Mouse (Mus musculus) MEL (cell line): Measurements from ENCODE around the gene Pard3b.

Experiments used
- BHLHE40 ChIP-seq: IDR thresholded peaks from 2 replicates; pipeline ENCODE4 v1.6.1; 2012; ENCODE audit warnings: low read depth, mild to moderate bottlenecking, inconsistent platforms, low read length, improper control_type of control experiment, borderline replicate concordance
- CTCF ChIP-seq, 3 experiments: IDR thresholded peaks in 2 of 3; conservative IDR thresholded peaks in 1 of 3; 2 replicates each; pipeline ENCODE4 v1.5.1; 2011 to 2012; ENCODE audit warnings: low read length in 3 of 3, low read depth in 2 of 3, mild to moderate bottlenecking in 2 of 3, improper control_type of control experiment in 1 of 3, inconsistent platforms in 1 of 3, mixed read lengths in 1 of 3, moderate library complexity in 1 of 3; ENCODE audit not compliant: control insufficient read depth in 1 of 3, insufficient read depth in 1 of 3, poor library complexity in 1 of 3, severe bottlenecking in 1 of 3
- GATA1 ChIP-seq: IDR thresholded peaks from 2 replicates; pipeline ENCODE4 v1.6.1; 2011; ENCODE audit warnings: low read depth, low read length, improper control_type of control experiment
- MAFK ChIP-seq: IDR thresholded peaks from 2 replicates; pipeline ENCODE4 v1.6.1; 2011; ENCODE audit warnings: low read depth, mild to moderate bottlenecking, low read length, improper control_type of control experiment, borderline replicate concordance
- MAX ChIP-seq: IDR thresholded peaks from 2 replicates; pipeline ENCODE4 v1.6.1; 2011; ENCODE audit warnings: low read length, improper control_type of control experiment
- POLR2A ChIP-seq, 2 experiments: IDR thresholded peaks; 2 replicates each; pipeline ENCODE4 v1.6.1; 2011 to 2012; ENCODE audit warnings: low read length in 2 of 2, mild to moderate bottlenecking in 2 of 2, control low read depth in 1 of 2, improper control_type of control experiment in 1 of 2, low read depth in 1 of 2, moderate library complexity in 1 of 2; ENCODE audit not compliant: control insufficient read depth in 1 of 2, insufficient read depth in 1 of 2, poor library complexity in 1 of 2
- POLR2AphosphoS2 ChIP-seq: IDR thresholded peaks from 2 replicates; pipeline ENCODE4 v1.6.1; 2011; ENCODE audit warnings: low read length, improper control_type of control experiment
- SMC3 ChIP-seq: IDR thresholded peaks from 2 replicates; pipeline ENCODE4 v1.6.1; 2011; ENCODE audit warnings: low read depth, low read length, improper control_type of control experiment
- TCF12 ChIP-seq: IDR thresholded peaks from 2 replicates; pipeline ENCODE4 v1.6.1; 2014; ENCODE audit warnings: low read depth, mild to moderate bottlenecking, inconsistent platforms, low read length, improper control_type of control experiment, moderate library complexity

DNA sequence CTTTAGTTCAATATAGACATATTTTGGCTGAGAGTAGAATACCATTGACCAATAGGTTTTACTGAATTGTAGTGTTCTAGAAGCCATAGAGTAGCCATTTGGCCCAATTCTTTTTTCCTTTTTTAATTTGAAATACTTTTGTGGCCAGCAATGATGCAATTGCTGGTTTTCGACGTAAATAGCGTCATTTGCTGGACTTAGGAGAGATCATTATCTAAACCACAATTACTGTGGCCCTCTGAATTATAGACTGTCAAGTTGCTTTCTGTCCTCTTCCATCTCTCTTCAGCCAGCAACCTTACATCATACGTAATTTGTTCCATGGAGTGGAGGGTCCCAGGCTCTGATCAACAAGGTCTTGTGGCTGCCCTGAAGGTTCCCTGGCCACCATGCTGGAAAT is 1000.8 kb downstream of the Pard3b start:
- no peak for TF ChIP-seq MAFK
- no peak for TF ChIP-seq CTCF (IDR thresholded peaks at IDR 0.05 in 2 of 3, conservative IDR thresholded peaks at IDR 0.05 in 1 of 3; ENCODE audit: control insufficient read depth in 1 of 3, insufficient read depth in 1 of 3, low read depth in 2 of 3, low read length in 3 of 3, poor library complexity in 1 of 3, severe bottlenecking in 1 of 3)
- no peak for TF ChIP-seq POLR2A (IDR thresholded peaks at IDR 0.05; ENCODE audit: control insufficient read depth in 1 of 2, insufficient read depth in 1 of 2, low read depth in 1 of 2, low read length in 2 of 2, poor library complexity in 1 of 2)
- no peak for TF ChIP-seq MAX
- no peak for TF ChIP-seq TCF12
- no peak for TF ChIP-seq GATA1
- no peak for TF ChIP-seq BHLHE40
- TF ChIP-seq POLR2AphosphoS2 = no peak
- no peak for TF ChIP-seq SMC3
